Mouse (Mus musculus) G1E (cell line): Measurements from ENCODE around the gene Tmem121.

Source experiments
- CTCF ChIP-seq: IDR thresholded peaks from 2 replicates; pipeline ENCODE4 v1.5.1; 2012; ENCODE audit warnings: low read depth, low read length, inconsistent platforms, mixed read lengths
- GATA1 ChIP-seq: IDR thresholded peaks from 2 replicates; pipeline ENCODE4 v1.6.1; 2012; ENCODE audit warnings: borderline replicate concordance, low read length, inconsistent platforms, mixed read lengths
- GATA2 ChIP-seq: IDR thresholded peaks from 2 replicates; pipeline ENCODE4 v1.6.1; 2012; ENCODE audit warnings: low read depth, low read length, inconsistent platforms, borderline replicate concordance
- POLR2AphosphoS5 ChIP-seq: IDR thresholded peaks from 2 replicates; pipeline ENCODE4 v1.6.1; 2012; ENCODE audit warnings: low read depth, low read length, inconsistent platforms; ENCODE audit not compliant: insufficient replicate concordance
- TAL1 ChIP-seq: conservative IDR thresholded peaks from 2 replicates; pipeline ENCODE4 v1.6.1; 2012; ENCODE audit warnings: low read depth, low read length, inconsistent platforms, mixed read lengths

GRCm38 (mm10) chr12:113151046-113151445, 34.7 kb upstream of the Tmem121 start:
- TF ChIP-seq CTCF (no peak), GATA1 (no peak), TAL1 (no peak), GATA2 (no peak), POLR2AphosphoS5 (no peak)
